Mouse (Mus musculus) heart, adult 11 months (tissue): ENCODE results near the gene Htr1f.
"Not testable (repeated sequence)": the region's sequence is repeated elsewhere in the genome, so short reads cannot be mapped to it uniquely, and the experiment has no call there.

Source experiments
- DNase-seq: peaks from one replicate; pipeline ENCODE4 v3.0.0; 2022

Htr1f gene

DNA sequence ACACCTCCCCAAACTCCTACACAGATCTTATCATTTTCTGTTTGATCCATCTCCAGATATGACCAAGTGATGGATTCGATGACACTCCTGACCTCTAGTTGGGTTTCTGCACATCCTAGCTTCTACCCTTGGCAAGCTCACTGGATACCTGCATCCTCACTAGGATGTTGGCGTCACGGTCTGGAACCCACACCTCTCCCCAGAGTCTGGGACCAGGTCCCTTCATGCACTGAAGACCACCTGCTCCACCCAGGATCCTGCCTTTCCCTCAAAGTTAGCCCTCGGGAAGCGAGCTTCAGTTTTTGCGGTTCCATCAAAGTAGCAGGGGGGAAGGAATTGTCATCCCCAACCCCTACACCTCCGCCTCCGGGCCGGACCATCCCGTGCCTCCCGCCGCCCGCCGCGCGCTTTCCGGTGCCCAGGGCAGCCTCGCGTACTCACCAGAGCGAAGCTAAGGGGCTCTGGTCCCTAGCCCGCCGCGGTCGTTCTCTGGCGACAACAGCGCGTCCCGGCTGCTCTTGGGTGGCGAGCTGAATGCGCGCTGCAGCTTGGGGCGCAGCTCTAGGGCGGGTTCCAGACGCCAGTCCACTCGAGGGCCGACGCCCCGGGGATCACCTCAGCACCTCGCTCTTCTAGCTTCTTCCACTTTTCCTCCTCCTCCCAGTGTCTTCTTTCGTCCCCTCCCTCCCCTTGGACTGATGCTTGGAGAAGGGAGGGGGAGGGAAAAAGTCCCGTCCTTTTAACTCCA is at the start of gene Htr1f:
Htr1f (minus strand) TSS at position 671 of the 748 bp plus-strand sequence.
- DNase-seq = no peak

DNA sequence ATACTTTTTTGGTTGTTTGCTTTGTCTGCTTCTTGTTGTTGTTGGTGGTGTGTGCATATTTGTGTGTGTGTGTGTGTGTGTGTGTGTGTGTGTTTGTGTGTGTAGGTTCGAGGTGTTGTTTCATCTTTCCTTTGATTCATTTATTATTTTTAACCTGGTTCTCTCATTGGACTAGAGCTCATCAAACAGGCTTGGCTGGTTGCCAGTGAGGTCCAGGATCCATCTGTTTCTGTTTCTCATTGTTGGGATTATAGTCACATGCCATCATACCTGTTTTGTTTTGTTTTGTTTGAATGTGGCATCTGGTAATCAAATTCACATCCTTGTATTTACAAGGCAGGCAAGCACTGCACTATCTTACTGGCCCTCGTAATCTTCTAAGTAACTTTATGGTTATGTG is 34.1 kb upstream of the Htr1f start:
- no peak for DNase-seq

DNA sequence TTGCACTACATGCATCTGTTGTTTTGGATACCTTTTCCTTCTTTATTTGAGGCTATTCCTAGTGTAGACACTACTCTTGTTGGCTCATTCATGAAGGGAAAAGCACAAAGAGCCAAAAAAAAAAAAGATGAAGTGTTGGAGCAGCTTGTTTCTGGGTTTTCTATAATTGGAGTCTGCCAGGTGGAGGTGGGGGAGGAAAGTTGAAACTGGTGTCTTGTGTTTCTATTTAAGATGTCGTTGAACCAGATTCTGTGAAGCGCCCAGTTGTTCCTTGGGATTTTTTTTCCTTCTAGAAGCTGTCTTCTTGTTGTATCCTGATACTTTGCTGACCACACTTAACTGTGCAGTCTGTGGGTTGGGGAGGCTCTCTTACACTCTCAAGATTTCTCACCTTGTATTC is 23.7 kb upstream of the Htr1f start:
- DNase-seq = no peak

GRCm38 (mm10) chr16:65127846-65128245 is 22.2 kb upstream of the Htr1f start:
- no peak for DNase-seq

DNA sequence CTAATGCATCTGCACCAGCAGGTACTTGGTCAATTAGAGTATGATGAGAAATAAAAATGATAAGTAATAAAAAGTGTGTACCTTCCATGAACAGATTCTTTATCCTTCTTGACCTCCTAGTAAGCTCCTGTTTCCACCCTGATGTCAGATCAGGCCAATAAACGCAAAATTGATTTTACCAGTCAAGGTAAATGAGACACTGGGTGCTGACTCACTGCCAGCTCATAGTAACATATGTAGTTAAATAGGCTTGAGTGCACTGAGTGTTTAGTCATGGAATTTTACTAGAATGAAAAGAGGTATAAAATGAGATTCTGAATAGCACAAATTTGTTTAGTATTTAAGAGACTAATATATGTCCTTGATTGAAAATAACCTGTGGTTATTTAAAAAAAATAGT is 6.6 kb upstream of the Htr1f start:
- DNase-seq = no peak

DNA sequence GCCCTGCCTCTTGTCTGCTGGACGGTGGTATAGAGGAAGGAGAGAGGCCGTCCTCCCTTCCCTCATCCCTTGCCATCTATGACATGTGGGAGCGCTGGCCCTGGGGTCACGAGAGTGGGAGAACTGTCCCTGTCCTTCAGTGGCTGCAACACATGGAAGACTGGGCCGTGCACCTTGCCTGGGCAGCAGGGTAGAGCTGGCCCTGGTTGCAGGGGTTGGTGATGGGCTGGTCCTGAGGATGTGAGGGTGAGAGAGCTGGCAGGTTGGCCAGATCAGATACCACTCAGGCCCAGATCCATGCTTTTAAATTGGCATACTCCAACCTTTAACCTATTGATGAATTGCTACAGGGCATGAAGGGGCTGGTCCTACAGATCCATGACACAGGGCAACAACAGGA is 12.1 kb downstream of the Htr1f start:
- no peak for DNase-seq

GRCm38 (mm10) chr16:65083475-65083874 is 22.2 kb downstream of the Htr1f start:
- no peak for DNase-seq

DNA sequence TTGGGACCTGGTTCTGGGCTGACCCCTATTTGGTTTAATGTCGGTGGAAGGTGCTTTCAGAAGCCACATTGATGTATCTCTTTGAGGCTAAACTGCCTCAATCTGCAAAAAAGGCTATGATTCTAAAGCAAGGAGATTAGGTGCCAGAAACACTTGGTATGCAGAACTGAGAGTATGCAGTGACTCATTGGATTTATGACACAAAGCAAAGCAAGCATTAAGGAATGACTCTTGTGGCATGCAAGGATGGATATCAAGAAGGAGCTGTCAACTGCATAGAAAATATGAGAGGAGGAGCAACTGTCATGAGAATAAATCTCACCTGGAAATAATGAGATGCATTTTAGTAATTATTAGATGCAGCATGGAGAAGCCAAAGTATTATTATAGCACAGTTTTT is 35.8 kb downstream of the Htr1f start:
- no peak for DNase-seq

DNA sequence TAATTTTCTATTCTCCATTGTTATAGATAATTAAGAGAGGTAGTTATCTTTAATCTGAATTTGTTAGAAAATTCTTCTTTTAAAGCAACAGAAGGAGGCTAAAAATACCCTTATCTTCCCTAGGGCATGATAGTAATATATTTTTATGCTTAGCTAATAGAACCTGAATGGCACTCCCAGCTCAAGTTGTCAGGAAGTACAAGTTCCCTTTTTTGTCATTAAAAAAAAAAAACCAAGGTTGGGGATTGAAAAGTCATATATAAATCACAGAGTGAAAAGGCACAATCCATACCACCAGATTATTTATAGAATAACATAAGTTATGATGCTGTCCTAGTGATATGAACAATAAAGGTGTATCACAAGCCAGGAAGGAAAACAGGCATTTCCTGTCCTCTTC is 39.4 kb downstream of the Htr1f start:
- DNase-seq = no peak

DNA sequence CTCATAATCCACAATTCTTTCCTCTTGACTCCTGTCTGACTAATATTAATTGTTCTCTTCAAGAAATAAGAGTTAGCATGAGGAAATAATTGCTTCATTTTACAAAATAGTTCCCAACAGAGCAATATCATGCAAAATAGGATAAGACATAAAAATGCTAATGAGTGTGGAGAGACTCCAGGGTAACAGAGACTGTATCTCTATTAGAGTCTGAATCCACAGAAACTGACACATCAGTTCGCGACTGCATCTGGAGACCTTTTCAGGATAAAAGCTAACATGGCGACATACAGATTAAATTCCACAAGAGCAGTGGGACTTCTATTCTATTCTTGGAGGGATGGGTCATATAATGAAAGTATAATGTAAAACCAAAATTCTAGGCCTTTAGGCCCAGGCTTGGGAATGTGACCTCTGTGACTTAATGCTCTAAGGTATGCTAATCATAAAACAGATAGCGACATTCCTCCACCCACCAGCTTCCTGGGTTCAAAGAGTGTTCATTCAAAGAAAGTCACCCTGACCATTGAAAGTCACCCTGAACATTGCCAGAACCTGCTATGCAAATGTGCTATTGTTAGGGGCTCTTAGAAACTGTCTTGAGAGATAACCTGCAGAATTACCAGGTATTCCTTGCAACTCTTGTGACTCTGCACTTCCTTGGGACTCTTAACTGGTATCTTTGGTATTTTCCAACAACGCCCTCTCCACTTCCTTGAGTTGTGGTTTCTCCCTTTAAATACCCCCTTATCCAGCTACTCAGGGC is 67.8 kb downstream of the Htr1f start:
- not testable (repeated sequence) for DNase-seq

GRCm38 (mm10) chr16:65029675-65030074 is 76.0 kb downstream of the Htr1f start:
- no peak for DNase-seq

DNA sequence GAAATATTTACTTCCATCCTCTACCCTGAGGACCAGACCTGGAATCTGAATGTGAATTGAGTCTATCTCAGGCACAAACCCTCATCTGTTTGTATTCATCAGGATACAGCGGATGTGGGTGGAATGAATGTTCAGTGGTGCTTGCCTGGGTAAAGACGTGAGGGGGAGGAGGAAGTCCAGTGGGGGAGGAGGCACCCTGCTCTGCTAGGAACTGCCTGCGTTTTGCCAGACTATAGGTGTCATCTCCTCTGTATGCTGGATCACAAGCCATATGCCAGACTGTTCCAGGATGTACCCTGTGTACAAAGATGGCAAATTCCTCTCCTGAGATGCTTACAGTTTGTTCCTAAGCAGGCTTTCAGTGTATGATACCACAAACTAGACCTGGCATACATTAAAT is 83.3 kb downstream of the Htr1f start:
- no peak for DNase-seq

- DNase-seq = no peak
Measured at GRCm38 (mm10) chr16:65018710-65019109, 86.9 kb downstream of the Htr1f start.

GRCm38 (mm10) chr16:65018134-65018533 is 87.5 kb downstream of the Htr1f start:
- DNase-seq = no peak

- DNase-seq = no peak
Measured at GRCm38 (mm10) chr16:65017566-65017965, 88.1 kb downstream of the Htr1f start.

DNA sequence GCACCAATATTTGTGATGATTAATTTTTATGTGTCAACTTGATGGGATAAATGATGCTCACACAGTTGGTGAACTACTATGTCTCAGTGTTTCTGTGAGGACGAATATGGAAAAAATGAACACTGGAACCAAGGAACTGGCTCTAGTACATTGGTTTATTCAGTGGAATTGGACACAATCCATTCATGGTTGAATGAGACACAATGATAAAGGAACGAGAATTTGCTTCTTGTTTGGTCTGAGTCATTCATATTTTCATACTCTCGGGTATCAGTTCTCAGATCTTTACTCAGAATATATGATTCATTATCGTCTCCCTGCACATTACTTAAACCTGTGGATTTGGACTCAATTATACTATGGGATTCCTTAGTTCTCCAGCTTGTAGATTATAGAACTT is 90.4 kb downstream of the Htr1f start:
- DNase-seq = no peak

GRCm38 (mm10) chr16:65001993-65002821 is 103.4 kb downstream of the Htr1f start:
- no peak for DNase-seq

DNA sequence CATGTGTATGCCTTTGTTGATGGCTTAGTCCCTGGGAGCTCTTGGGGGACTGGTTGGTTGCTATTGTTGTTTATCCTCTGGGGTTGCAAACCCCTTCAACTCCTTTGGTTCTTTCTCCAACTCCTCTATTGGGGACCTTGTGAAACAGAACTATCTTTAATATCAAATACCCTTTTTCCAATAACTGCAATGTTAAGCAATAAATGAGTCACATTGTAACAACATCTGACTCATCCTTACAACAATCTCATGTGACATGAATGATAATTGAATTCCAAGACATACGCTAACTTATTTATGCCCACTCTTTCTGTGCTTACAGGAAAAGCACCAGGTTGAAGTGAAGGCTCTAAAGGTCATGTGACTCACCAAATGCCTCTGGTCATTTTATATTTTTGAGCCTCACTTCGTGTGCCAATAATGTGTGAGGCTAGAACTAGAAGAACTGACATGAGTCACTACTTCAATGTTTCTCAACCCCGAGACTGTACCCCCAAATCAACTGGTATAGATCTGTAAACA is 116.3 kb downstream of the Htr1f start:
- DNase-seq = no peak

DNA sequence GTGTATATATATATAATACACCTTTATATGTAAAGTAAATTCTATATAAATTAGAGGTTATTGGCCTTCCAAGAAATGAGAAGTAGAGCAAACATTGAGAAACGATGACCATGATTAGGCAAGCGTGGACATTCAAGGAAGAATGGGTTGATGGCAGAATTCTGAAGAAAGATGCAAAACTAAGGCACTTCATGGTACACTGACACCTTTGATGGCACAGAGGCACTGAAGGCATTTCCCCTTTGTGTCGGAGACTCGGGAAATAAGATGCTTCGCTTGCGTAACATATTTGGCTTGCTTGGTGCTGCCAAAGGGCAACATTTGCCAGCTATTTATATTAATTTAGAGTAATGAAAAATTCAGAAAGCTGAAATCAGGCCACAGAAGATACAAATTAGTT is 118.1 kb downstream of the Htr1f start:
- no peak for DNase-seq

DNA sequence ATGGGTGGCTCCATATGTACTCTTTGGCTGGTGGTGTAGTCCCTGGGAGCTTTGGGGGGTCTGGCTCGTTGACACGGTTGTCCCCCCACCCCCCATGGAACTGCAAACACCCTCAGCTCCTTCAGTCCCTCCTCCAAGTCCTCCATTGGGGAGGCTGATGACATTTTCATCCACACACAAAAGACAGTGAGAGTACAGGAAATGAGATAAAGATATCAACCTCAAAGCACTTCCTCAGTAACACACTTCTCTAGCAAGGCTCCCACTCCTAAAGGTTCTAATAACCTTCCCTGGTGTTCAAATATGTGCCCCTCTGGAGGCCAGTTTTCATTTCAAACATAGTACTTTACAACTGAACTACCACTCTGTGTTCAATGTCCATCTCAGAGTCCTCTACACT is 118.6 kb downstream of the Htr1f start:
- no peak for DNase-seq

- DNase-seq = no peak
Measured at GRCm38 (mm10) chr16:64974636-64975035, 131.0 kb downstream of the Htr1f start.

DNA sequence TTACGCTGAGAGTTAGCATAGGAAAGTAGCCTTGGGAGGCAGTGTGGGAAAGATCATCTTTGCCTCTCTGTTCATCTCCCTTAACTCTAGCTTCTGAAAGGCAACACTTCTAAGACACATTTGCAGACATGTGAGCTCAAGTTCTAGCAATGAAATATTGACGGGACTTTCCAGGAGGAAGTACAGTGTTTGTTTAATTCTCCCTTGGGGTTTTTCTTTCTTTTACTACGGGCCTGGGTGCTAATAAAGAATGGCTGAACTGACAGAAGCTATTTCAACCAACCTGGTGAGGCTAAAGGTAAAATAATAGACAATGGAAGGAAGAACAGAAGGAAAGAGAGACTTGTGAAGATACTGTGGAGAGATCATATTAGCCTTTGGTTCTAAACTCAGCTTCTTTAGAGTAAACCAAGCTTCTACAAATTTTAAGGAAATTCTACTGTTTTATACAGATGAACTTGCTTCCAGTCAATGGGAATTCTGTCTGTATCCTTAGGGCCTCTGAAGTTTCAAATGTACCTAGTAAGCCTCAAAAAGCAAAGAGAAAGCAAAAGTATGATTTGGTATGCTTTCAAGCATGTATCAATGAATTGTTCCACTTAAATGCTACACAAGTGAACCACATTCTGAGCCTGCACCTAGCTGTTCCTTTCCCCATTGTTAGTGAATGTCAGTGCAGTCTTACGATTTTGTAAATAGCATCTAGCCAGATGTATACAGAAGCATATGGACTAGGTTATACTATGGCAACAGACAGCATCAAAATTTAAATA is 131.9 kb downstream of the Htr1f start:
- no peak for DNase-seq

GRCm38 (mm10) chr16:64961690-64962089 is 144.0 kb downstream of the Htr1f start:
- no peak for DNase-seq
